Mouse (Mus musculus) liver, embryonic 11.5 days (tissue): ENCODE data around the gene Capg. TPM values are rescaled to one million over a fixed set of nuclear protein-coding genes. Genes with fewer than 3 reads are reported as not detected.

Experiments used
- ATAC-seq: fragments of 200-750 bp; cut with Nextera tagmentation; replicated peaks from 2 replicates; pipeline ENCODE4 v1.8.0; 2017; ENCODE audit warnings: moderate number of reproducible peaks, mild to moderate bottlenecking, moderate TSS enrichment, moderate library complexity; ENCODE audit not compliant: low FRiP score
- DNase-seq: peaks from one replicate; pipeline ENCODE4 v3.0.0-alpha.2; 2017; ENCODE audit warnings: low spot score
- H3K27ac ChIP-seq: fragments of 300-500 bp; sonication (generic); 2 replicates; pipeline ENCODE4 v1.5.1; 2014; ENCODE audit warnings: mild to moderate bottlenecking, low read depth, low read length, control low read depth
- H3K27me3 ChIP-seq: fragments of 300-500 bp; sonication (generic); replicated peaks from 2 replicates; pipeline ENCODE4 v1.6.1; 2014; ENCODE audit warnings: low read length, mixed read lengths; ENCODE audit not compliant: control insufficient read depth, insufficient read depth
- H3K36me3 ChIP-seq: fragments of 300-500 bp; sonication (generic); 2 replicates; pipeline ENCODE4 v1.6.1; 2014; ENCODE audit warnings: mild to moderate bottlenecking, low read length, moderate library complexity, mixed read lengths; ENCODE audit not compliant: control insufficient read depth, insufficient read depth
- H3K4me1 ChIP-seq: fragments of 300-500 bp; sonication (generic); replicated peaks from 2 replicates; pipeline ENCODE4 v1.6.1; 2014; ENCODE audit warnings: low read length, mixed read lengths; ENCODE audit not compliant: control insufficient read depth, insufficient read depth
- H3K4me2 ChIP-seq: fragments of 300-500 bp; sonication (generic); 2 replicates; pipeline ENCODE4 v1.6.1; 2014; ENCODE audit warnings: mild to moderate bottlenecking, control low read depth, moderate library complexity
- H3K4me3 ChIP-seq: fragments of 300-500 bp; sonication (generic); 2 replicates; pipeline ENCODE4 v1.5.1; 2014; ENCODE audit warnings: low read depth, low read length, control low read depth
- H3K9ac ChIP-seq: fragments of 300-500 bp; sonication (generic); 2 replicates; pipeline ENCODE4 v1.6.1; 2014; ENCODE audit warnings: low read depth, low read length, control low read depth
- H3K9me3 ChIP-seq: fragments of 300-500 bp; sonication (generic); 2 replicates; pipeline ENCODE4 v1.6.1; 2016; ENCODE audit warnings: low read length, inconsistent platforms, mixed read lengths; ENCODE audit not compliant: control insufficient read depth
- WGBS: fragments of 180-500 bp; shearing (Covaris S2); extraction: QIAGEN DNeasy Blood & Tissue Kit; methylation state at CpG from one replicate; pipeline ENCODE4 v1.1.7; 2014; 5-methylcytosine and 5-hydroxymethylcytosine counted together
- polyA plus RNA-seq: library from polyadenylated mRNA; unstranded; fragments of >200 nt; fragmentation: Nextera tagmentation; extraction: Ambion mirVana; gene quantifications from 2 replicates; pipeline ENCODE4 v1.2.1, GENCODE M21; 2014

Capg gene
- polyA plus RNA-seq, 1 experiment from 2014 or later = 30.2 TPM

DNA sequence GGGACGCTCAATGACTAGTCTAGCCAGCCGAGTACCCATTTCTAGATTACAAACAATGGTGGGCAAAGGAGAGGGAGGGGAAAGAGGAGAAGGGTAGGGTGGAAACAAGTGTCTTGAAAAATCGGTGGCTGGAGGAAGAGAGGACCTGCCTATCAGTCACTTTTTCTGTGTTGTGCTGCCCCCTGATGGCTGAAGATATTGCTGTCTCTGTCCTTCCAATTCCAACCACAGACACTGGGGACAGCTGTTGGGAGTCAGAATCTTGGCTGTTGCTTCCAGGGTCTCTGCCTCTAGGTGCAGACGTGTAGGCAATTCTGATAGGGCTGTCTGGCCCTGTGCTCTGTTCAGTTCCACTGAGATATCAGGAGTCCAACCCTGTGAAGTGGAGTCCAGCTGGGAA, 21.9 kb downstream of the Capg start:
- Histone ChIP-seq H3K36me3 (no peaks in the 10 kb centered on the region), H3K4me3 (no peak overlapping the region), H3K27me3 (no peaks in the 10 kb centered on the region), H3K27ac (no peak overlapping the region), H3K9me3 (no peaks in the 10 kb centered on the region), H3K4me2 (no peak overlapping the region), H3K9ac (no peak overlapping the region), H3K4me1 (0 out of 2 replicates have a peak, but pooled peaks cover 2% of the 10 kb centered on the region)
- 3% methylated on average over 4 of the region's 4 CpGs for WGBS
- peak; percentile 74 for DNase-seq
- peak; percentile 61; the same call in 1 of the 2 replicates for ATAC-seq

DNA sequence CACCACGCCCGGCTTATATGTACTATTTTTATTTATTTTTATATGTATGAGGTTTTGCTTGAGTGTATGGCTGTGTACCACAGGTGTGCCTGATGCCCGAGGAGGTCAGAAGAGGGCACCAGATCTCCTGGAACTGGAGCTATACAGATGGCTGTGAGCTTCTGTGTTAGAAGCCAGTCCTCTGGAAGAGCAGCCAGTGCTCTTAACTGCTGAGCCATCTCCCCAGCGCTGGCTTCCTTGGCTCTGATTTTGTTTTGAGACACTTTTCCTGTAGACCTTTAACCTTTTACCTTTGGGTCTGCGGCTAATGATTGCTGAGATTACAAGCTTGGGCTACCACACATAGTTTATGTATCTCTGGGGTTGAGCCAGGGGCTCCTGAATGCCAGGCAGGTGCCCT, 23.3 kb downstream of the Capg start:
- ATAC-seq (no peak), DNase-seq (no peak)
- H3K27ac ChIP-seq = no peak overlapping the region
- H3K9ac ChIP-seq = no peak overlapping the region
- H3K4me1 ChIP-seq = 0 out of 2 replicates have a peak, but pooled peaks cover 2% of the 10 kb centered on the region
- H3K4me2 ChIP-seq = no peak overlapping the region
- H3K36me3 ChIP-seq = no peaks in the 10 kb centered on the region
- H3K9me3 ChIP-seq = no peaks in the 10 kb centered on the region
- WGBS = 77% methylated on average over 5 of the region's 5 CpGs
- H3K4me3 ChIP-seq = no peak overlapping the region
- no peaks in the 10 kb centered on the region for H3K27me3 ChIP-seq

DNA sequence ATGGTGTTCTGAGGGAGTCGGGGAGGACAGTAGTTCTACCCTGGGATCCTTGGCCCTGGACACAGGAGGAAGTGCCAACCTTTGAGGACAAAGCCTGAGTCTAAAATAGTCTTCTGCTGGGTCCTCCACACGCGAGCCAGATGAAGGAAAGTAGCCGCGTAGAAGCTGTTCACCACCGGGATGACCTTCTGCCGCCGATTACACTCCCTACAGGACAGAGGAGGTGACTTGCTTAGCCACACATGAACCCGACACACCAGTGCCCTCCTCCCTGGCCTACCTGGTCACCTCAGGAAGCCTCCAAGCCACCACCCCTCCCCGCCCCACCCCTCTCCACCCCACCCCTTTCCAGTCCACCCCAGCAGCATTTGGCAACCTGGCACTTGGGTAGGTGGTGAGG, 24.5 kb downstream of the Capg start:
- Histone ChIP-seq H3K9ac (no peak overlapping the region), H3K4me1 (0 out of 2 replicates have a peak, but pooled peaks cover 2% of the 10 kb centered on the region), H3K27ac (no peak overlapping the region), H3K4me2 (no peak overlapping the region), H3K27me3 (no peaks in the 10 kb centered on the region), H3K4me3 (no peak overlapping the region), H3K9me3 (no peaks in the 10 kb centered on the region), H3K36me3 (no peaks in the 10 kb centered on the region)
- 88% methylated on average over 10 of the region's 10 CpGs for WGBS
- DNase-seq (no peak), ATAC-seq (no peak)

DNA sequence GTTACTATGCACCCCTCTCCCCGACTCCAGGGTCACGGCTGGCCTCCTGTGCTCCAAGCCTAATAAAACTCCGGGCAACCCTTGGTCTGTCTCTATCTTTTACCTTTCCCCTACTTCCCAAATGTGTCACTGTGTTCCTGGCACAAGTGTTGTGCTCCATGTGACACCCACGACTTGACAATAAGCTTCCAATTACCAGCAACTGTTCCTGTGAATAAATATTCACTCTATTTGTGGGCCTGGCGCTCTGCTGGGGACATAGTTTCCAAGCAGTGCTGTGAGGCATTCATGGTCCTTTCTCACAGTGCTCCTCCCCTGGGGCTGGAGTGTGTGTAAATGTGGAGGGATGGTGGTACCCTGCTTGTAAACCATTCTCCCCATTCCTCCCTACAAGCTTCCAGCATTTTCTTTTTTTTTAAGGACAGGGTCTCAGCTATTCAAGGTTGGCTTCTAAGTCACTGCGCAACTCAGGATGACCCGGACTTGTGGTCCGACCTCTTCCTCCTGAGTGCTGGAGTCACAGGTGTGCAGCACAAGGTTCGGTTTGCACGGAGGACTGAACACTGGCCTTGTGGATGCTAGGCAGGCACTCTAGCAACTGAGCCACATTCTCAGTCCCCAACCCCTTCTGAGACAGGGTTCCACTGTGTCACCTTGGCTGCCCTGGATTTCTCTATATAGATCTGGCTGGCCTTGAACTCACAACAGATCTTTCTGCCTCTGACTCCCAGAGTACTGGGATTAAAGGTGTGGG, 26.6 kb downstream of the Capg start:
- Histone ChIP-seq H3K4me2 (no peak overlapping the region), H3K36me3 (no peaks in the 10 kb centered on the region), H3K27me3 (no peaks in the 10 kb centered on the region), H3K9me3 (no peaks in the 10 kb centered on the region), H3K4me1 (0 out of 2 replicates have a peak, but pooled peaks cover 2% of the 10 kb centered on the region), H3K4me3 (no peak overlapping the region), H3K27ac (no peak overlapping the region), H3K9ac (no peak overlapping the region)
- no peak for DNase-seq
- WGBS = 86% methylated on average over 10 of the region's 10 CpGs
- no peak for ATAC-seq

DNA sequence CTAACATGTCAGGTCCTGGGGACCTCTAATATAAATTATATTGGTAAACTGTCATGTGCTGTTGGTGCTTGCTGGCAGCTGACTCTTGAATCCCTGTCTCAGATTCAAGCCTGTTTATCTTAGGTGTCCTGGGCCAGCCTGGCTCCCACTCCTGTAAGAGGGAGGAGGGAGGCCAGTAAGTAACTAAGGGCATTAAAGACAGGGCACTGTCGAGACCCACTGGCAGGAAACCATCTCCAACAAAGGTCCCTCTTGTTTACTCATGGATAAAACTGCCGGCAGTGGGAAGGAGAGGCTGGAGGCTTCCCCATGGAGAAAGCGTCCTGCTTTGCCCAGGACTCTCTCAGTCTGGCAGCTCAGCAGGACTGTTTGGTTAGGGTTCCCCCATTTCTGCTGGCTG, 27.6 kb downstream of the Capg start:
- no peak overlapping the region for H3K9ac ChIP-seq
- no peaks in the 10 kb centered on the region for H3K36me3 ChIP-seq
- no peak overlapping the region for H3K4me2 ChIP-seq
- 0 out of 2 replicates have a peak, but pooled peaks cover 2% of the 10 kb centered on the region for H3K4me1 ChIP-seq
- DNase-seq (no peak), ATAC-seq (no peak)
- H3K4me3 ChIP-seq = no peak overlapping the region
- no peak overlapping the region for H3K27ac ChIP-seq
- 54% methylated on average over 3 of the region's 3 CpGs for WGBS
- H3K9me3 ChIP-seq = no peaks in the 10 kb centered on the region
- no peaks in the 10 kb centered on the region for H3K27me3 ChIP-seq

DNA sequence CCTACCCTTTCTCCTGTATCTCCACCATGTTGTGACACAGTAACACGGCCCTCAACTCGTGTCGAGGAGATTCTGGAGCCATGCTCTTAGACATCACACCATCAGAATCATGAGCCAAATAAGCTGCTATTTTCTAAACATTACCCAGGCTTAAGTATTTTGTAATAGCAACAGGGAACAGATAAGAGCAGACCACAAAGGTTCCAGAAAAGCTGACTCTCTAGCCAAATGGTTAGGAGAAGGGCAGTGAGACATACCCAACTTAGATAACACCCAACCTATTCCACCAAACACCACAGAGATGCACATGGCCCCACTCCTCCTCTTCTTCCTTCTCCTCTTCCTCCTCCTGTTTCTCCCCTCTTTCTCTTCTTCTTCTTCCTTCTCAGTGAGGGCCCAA, 31.9 kb downstream of the Capg start:
- Histone ChIP-seq H3K4me2 (no peak overlapping the region), H3K27me3 (no peaks in the 10 kb centered on the region), H3K4me3 (no peak overlapping the region), H3K36me3 (no peaks in the 10 kb centered on the region), H3K9ac (no peak overlapping the region), H3K4me1 (0 out of 2 replicates have a peak, but pooled peaks cover 2% of the 10 kb centered on the region), H3K9me3 (no peaks in the 10 kb centered on the region), H3K27ac (no peak overlapping the region)
- WGBS = 93% methylated on average over 3 of the region's 3 CpGs
- DNase-seq (no peak), ATAC-seq (no peak)

DNA sequence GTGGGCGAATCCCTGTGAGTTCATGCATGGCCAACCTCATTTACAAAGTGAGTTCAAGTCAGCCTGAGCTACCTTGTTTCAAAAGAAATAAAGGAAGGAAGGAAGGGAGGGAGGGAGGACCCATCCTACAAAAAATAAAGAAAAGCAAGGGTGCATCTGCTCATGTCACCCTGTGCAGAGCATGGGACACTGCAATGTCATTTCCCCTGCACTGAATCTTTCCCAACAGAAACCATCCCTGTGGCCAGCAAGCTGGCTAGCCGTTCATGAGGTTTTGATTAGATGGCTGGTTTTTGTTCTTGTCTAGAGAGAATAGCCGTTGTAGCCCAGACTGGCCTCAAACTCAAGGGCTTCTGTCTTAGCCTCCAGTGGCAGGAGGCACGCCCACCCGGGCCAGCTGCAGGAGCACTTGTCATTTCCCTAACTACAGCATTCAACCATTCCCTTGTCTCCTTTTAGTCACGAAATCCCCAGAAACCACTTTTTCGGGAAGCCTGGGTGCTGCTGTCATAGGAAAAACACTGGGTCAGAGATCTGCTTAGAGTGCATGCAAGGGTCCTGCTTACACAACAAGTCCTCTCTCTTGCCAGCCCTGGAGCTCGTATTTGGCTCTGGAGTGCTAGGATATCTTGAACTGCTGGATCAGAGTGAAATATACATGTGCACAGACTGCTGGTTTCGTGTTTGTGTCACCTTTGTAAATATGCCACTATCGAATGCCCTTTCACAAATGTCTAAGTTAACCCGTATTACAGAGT, 37.6 kb downstream of the Capg start:
- 77% methylated on average over 11 of the region's 11 CpGs for WGBS
- no peaks in the 10 kb centered on the region for H3K4me1 ChIP-seq
- H3K9ac ChIP-seq = no peak overlapping the region
- H3K36me3 ChIP-seq = 0 out of 2 replicates have a peak, but pooled peaks cover 2% of the 10 kb centered on the region
- H3K9me3 ChIP-seq = no peaks in the 10 kb centered on the region
- ATAC-seq (no peak), DNase-seq (no peak)
- no peak overlapping the region for H3K4me3 ChIP-seq
- H3K27me3 ChIP-seq = no peaks in the 10 kb centered on the region
- no peak overlapping the region for H3K4me2 ChIP-seq
- H3K27ac ChIP-seq = no peak overlapping the region

DNA sequence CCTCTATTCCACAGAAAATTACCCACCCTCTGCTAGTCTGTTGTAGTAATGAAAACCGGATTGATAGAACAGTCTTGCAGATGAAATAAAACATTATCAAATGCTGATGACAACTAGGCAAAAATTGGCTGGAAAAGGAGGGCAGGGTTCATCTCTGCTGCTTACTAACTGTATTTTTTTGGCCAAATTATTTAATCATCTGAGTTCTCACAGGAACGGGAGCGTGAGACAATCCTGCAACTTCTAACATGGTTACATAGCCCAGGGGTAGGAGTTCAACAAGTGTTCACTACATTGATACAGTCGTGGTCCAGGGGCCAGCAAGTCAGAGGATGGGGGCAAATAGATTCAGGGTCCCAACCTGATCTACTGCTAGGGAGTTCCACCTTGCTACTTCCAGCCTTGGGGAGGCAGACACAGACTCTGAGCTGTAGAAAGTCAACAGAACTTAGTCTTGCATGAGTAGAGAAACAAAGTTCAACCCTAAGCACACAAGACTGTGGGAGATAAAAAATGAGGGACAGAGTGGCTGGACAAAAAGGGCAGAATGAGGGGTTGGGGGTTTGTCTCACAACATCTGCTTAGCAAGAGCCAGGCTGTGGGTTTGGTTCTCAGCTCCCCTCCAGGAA, 39.1 kb downstream of the Capg start:
- ATAC-seq = no peak
- WGBS = 89% methylated on average over 4 of the region's 4 CpGs

More for the DNA sequence above, 39.1 kb downstream of the Capg start:
- Histone ChIP-seq H3K4me1 (no peaks in the 10 kb centered on the region), H3K27ac (no peak overlapping the region), H3K27me3 (no peaks in the 10 kb centered on the region), H3K9ac (no peak overlapping the region), H3K36me3 (0 out of 2 replicates have a peak, but pooled peaks cover 2% of the 10 kb centered on the region), H3K4me3 (no peak overlapping the region), H3K9me3 (no peaks in the 10 kb centered on the region), H3K4me2 (no peak overlapping the region)
- DNase-seq = no peak
